Mouse (Mus musculus) megakaryocyte, embryonic 14.5 days (primary cell): ENCODE measurements around the gene Olfr49.

ENCODE experiments used
- FLI1 ChIP-seq: IDR thresholded peaks from 2 replicates; pipeline ENCODE4 v1.6.1; 2012; ENCODE audit warnings: low read length, inconsistent platforms, mixed read lengths
- GATA1 ChIP-seq: IDR thresholded peaks from 3 replicates; pipeline ENCODE4 v1.6.1; 2012; ENCODE audit warnings: mixed read lengths, low read length, inconsistent platforms, borderline replicate concordance

DNA sequence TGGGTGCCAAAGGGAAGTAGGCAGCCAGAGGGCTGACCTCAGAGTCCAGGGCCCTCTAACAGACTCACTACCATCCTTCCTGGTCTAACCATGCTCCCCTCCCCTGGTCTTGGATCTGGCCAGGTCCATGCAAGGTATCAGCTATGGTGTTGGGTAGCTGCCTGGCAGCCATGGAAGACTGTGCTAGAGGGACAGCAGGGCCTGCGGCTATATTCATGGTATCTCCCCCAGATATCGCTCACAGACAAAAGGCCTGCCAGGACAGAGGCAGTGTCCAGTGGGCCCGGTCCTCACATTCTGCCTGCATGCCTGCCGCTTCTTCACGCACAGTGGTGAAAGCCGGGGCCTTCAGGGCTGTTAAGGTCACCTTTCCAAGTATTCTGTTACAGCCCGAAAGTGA lies 20.5 kb downstream of the Olfr49 start:
- no peak for TF ChIP-seq GATA1
- no peak for TF ChIP-seq FLI1
